Mouse (Mus musculus) T-helper 2 cell (primary cell): Measurements from ENCODE around the gene Slc9b1.

Experiments
- in situ Hi-C: fragments of 300-600 bp; cut with MboI, MseI; formaldehyde crosslinking; loops from one replicate; pipeline ENCODE4 v1.15.1; 2025; ENCODE audit warnings: high pct_unique_total_duplicates

Gene Slc9b1

DNA sequence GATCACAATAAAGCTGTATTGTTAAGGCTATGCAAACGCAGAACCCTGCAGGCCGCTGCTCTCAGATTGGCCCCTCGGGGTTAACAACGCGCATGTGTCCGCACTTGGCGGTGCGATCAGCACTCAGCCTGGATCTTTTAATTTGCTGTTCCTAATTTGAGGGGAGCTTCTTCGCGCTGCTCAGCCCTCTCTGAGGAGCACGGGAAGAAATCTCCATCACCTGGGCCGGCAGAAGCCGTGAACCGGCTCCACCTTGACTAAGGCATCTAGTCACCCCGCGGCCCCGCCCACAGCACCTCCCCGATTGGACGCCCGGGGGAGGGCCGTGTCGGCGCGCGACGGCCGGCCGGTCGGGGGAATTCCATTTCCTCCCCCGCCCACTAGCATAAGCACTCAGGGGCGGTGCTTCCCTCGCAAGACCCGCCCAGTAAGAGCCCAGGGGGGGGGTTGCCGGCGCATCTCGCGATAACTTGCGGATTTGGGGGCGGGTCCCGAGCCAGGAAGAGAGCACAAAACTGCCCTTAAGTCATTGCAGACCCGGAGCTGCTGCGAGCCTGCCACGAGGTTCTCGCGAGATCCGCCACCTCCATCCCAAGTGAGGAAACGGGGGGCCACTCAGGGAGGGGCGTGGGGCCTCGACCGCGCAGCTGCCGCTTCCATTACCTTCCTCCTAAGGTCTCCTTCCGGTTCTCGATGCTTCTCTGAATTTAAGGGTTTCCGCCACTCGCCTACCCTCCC is 90.1 kb downstream of the Slc9b1 start, which contains the start of gene Ube2d3:
TSS of gene Ube2d3 (plus strand) at position 392 of the 738 bp plus-strand sequence.
- in situ Hi-C loops, result loop anchor here (25.0 kb wide), 1 partner anchor 1901 kb away; the partner anchor contains the start of gene Tet2

DNA sequence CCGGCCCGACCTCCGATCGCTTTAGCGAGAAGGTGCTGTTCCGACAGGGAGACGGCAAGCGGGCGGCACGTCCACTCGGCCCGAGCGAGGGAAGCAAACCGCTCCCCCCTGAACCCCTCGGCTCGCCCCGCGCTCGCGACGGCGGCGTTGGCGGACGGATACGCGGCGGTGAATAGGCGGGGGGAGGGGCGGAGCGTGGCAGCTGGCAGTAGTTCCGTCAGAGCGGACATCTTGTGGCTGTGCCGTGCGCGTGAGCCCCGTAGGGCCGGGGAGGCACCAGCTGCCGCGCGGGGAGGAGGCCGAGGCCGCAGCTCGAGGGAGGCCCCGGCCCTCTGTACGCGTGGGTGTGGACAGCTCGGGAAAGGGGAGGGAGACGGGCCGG is 90.7 kb downstream of the Slc9b1 start:
- in situ Hi-C loops, result loop anchor here (25.0 kb wide), 1 partner anchor 1901 kb away; the partner anchor contains the start of gene Tet2

DNA sequence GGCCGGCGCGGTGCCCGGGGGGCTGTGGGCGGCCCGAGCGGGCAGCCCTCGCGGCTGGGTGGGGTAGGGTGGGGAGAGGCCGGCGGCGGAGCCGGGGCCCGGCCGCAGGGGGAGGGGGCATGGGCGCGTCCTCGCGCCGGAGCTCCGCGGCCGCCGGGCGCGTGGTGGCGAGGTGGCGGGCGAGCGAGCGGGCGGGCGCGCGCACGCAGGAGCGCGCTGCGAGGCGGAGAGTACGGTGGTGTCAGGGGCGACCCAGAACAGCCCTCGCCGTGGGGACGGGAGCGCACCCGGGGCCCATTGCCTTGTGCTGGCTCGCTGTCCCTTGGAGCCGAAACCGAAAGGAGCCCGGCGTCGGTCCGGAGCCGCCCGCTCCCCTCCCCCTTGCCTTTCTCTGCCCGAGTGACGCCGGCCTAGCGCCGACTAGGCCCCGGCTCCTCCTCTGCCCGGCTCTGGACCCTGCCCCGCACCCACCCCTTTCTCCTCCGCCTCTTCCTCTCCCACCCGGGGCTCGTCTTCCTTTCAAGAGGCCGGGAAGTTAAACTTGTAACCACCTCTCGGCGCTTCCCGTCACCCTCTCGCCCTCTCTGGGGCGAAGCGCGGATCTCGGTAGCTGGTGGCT is 91.2 kb downstream of the Slc9b1 start:
- in situ Hi-C loops, result loop anchor here (25.0 kb wide), 1 partner anchor 1902 kb away; the partner anchor contains the start of gene Tet2

DNA sequence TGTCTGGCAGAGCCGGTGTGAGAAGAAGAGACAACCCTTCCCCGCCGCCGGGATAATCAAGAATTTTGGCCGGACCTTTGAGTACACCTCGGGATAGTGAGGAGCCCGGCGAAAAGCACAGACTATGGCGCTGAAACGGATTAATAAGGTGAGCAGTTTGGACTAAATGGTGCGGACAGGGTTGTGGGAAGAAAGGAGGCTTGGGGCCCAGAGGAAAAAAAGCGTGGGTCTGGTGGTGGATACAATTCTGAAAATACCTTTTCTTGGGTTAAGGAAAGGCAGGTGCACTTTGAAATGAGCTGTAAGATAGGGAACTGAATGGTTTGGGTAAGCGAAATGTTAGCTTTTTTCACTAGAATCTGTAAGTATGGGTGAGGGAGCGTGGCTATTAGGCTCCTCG is 91.8 kb downstream of the Slc9b1 start:
- in situ Hi-C loops, result loop anchor here (25.0 kb wide), 1 partner anchor 1902 kb away; the partner anchor contains the start of gene Tet2

DNA sequence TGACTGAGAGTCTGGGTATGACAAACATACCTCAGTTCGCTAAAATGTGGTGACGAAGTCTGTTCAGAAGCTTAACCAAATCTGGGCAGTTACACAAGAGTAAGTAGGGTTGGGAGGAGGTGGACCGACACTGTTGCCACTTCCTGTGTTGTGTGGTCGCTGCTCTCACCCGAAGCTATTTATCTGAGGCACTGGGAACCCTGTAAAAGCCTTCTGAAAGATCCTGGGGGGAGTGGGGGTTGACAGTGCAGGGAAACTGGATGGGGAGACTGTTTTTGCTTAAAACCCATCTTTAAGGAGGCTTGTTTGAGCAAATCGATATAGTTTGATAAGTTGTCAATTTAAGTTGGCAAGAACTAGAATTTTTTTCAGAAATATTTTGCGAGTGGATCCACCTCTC is 92.4 kb downstream of the Slc9b1 start:
- in situ Hi-C loops, result loop anchor here (25.0 kb wide), 1 partner anchor 1903 kb away; the partner anchor contains the start of gene Tet2

DNA sequence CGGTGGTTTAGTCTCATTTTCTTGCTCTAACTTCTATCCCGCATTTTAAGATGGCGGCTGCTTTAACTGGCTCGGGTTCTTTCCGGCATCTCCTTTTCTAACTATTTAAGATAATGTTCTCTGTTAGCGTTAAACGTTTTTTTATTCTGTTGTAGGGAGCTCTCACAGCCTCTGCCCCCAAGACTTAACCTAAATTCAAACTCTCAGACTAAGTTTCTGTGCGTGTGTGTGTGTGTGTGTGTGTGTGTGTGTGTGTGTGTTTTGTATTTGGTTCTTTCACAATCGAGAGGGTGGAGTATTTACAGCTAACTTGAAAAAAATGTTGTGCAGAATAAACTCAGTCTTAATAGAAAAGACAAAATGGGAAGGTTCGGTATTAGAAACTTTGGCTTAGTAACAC is 92.8 kb downstream of the Slc9b1 start:
- in situ Hi-C loops, result loop anchor here (25.0 kb wide), 1 partner anchor 1903 kb away; the partner anchor contains the start of gene Tet2

DNA sequence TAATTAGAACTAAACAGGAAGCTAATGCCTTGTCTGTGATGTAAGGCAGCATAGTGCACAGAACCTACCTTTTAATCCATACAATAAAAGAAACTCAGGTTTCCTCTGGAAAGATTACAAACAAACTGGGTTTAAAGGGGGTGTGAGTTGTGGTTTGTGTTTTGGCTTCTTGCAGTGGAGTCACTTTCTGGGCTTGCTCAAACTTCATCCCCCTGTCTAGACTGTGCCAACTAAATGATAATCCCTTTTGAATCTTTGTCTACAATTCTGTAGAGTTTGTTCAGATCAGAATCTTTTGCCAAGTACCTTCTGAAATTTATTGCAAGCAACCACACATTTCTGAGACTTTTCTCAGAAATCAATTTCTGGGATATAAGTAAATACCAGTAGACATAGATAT is 97.1 kb downstream of the Slc9b1 start:
- in situ Hi-C loops, result loop anchor here (25.0 kb wide), 1 partner anchor 1908 kb away; the partner anchor contains the start of gene Tet2
